Mouse (Mus musculus): ENCODE data around the gene DXBay18. TPM values are rescaled to one million over a fixed set of nuclear protein-coding genes. Genes with fewer than 3 reads are reported as not detected.

DXBay18 gene
- not detected for polyA plus RNA-seq (2014; fragmentation: Illumina TruSeq; extraction: RNeasy Lipid Tissue Mini Kit (QIAGEN cat#74804); ENCODE audit: low replicate concordance)

GRCm38 (mm10) chrX:73149350-73149749 lies at the start of gene DXBay18:
DXBay18 (minus strand) TSS chrX:73149450.

DNA sequence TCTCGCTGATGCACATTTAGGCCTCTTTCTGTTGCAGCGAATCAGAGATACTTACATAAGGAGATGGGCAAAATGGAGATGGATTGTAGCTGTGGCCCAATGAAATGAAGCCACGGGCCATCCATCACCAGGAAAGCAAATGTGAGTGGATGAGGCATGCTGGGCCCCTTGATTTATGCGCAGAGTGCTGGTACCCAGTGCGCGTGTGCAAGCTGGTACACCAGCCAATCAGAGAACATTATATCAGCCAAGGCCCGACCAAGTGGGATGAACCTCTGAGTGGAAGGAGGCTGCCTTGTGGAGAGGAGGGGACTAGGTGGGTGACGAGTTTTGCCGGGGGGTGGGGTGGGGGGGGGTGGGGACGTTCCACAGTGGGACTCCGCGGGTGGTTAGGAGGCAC lies 42.7 kb upstream of the DXBay18 start, which contains the start of gene Xlr3b:
Gene Xlr3b (plus strand): TSS at position 274 of the 400 bp plus-strand sequence.

DNA sequence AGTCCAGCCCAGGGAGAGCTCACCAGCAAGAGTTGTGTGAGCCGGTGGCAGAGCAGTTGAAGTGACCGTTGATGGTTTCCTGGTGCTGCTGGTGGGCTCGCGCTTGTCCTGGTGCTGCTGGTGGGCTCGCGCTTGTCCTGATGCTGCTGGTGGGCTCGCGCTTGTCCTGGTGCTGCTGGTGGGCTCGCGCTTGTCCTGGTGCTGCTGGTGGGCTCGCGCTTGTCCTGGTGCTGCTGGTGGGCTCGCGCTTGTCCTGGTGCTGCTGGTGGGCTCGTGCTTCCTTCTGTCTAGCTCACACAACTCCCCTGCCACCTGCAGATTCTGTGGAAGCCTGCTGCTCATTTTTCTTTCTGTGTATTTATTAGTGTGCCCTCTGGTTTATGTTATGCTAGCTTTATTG lies 27.6 kb upstream of the DXBay18 start, which contains the start of gene Spin2d:
Gene Spin2d (minus strand): TSS at position 101 of the 400 bp plus-strand sequence.

DNA sequence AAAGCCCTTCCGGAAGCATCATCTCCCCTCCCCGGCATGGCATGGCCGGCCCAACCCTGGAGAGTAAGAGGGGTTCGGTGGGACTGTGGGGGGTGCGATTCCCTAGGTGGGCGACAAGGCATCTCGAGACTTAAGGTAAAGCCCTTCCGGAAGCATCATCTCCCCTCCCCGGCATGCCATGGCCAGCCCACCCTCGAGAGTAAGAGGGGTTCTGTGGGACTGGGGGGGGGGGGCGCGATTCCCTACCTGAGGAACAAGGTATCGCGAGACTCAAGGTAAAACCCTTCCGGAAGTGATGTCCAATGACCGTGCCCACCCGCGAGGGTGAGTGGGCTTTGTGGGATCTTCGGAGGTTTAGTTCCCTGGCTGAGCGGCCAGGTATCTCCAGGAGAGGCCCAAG lies 754 bp downstream of the DXBay18 start, which contains the start of gene Xlr5b:
Gene Xlr5b (plus strand): TSS at position 301 of the 400 bp plus-strand sequence.

GRCm38 (mm10) chrX:73116747-73117146 lies 32.5 kb downstream of the DXBay18 start, which contains the start of gene Gm14685:
Gm14685 (plus strand) TSS chrX:73117047.

GRCm38 (mm10) chrX:73096941-73097508 lies 52.2 kb downstream of the DXBay18 start, which contains the start of gene Xlr3a:
Xlr3a (minus strand) TSS chrX:73097095.

Other genes starting within 250 kb of the DXBay18 start
- 79.3 TPM for gene Cetn2, start 231.0 kb downstream of the DXBay18 start, polyA plus RNA-seq (2014; fragmentation: Illumina TruSeq; extraction: RNeasy Lipid Tissue Mini Kit (QIAGEN cat#74804); ENCODE audit: low replicate concordance)
- gene Nsdhl, start 230.9 kb downstream of the DXBay18 start, polyA plus RNA-seq (2014; fragmentation: Illumina TruSeq; extraction: RNeasy Lipid Tissue Mini Kit (QIAGEN cat#74804); ENCODE audit: low replicate concordance), result 33.0 TPM
- gene Zfp185, start 162.1 kb downstream of the DXBay18 start, polyA plus RNA-seq (2014; fragmentation: Illumina TruSeq; extraction: RNeasy Lipid Tissue Mini Kit (QIAGEN cat#74804); ENCODE audit: low replicate concordance), result 1.0 TPM
- gene Pnma5, start 112.3 kb downstream of the DXBay18 start, polyA plus RNA-seq (2014; fragmentation: Illumina TruSeq; extraction: RNeasy Lipid Tissue Mini Kit (QIAGEN cat#74804); ENCODE audit: low replicate concordance), result not detected
- gene Pnma3, start 84.7 kb downstream of the DXBay18 start, polyA plus RNA-seq (2014; fragmentation: Illumina TruSeq; extraction: RNeasy Lipid Tissue Mini Kit (QIAGEN cat#74804); ENCODE audit: low replicate concordance), result not detected
- gene Xlr4a, start 67.0 kb downstream of the DXBay18 start, polyA plus RNA-seq (2014; fragmentation: Illumina TruSeq; extraction: RNeasy Lipid Tissue Mini Kit (QIAGEN cat#74804); ENCODE audit: low replicate concordance), result 7.1 TPM
- gene Xlr3a, start 52.4 kb downstream of the DXBay18 start, polyA plus RNA-seq (2014; fragmentation: Illumina TruSeq; extraction: RNeasy Lipid Tissue Mini Kit (QIAGEN cat#74804); ENCODE audit: low replicate concordance), result 8.7 TPM
- gene Gm14685, start 32.4 kb downstream of the DXBay18 start, polyA plus RNA-seq (2014; fragmentation: Illumina TruSeq; extraction: RNeasy Lipid Tissue Mini Kit (QIAGEN cat#74804); ENCODE audit: low replicate concordance), result not detected
- not detected for gene Xlr5b, start 654 bp downstream of the DXBay18 start, polyA plus RNA-seq (2014; fragmentation: Illumina TruSeq; extraction: RNeasy Lipid Tissue Mini Kit (QIAGEN cat#74804); ENCODE audit: low replicate concordance)
- not detected for gene Spin2d, start 27.5 kb upstream of the DXBay18 start, polyA plus RNA-seq (2014; fragmentation: Illumina TruSeq; extraction: RNeasy Lipid Tissue Mini Kit (QIAGEN cat#74804); ENCODE audit: low replicate concordance)
- gene Xlr3b, start 42.8 kb upstream of the DXBay18 start, polyA plus RNA-seq (2014; fragmentation: Illumina TruSeq; extraction: RNeasy Lipid Tissue Mini Kit (QIAGEN cat#74804); ENCODE audit: low replicate concordance), result 7.8 TPM
- 25.4 TPM for gene Xlr4b, start 64.9 kb upstream of the DXBay18 start, polyA plus RNA-seq (2014; fragmentation: Illumina TruSeq; extraction: RNeasy Lipid Tissue Mini Kit (QIAGEN cat#74804); ENCODE audit: low replicate concordance)
- gene F8a, start 78.8 kb upstream of the DXBay18 start, polyA plus RNA-seq (2014; fragmentation: Illumina TruSeq; extraction: RNeasy Lipid Tissue Mini Kit (QIAGEN cat#74804); ENCODE audit: low replicate concordance), result 9.3 TPM
- 6.4 TPM for gene Xlr4c, start 93.7 kb upstream of the DXBay18 start, polyA plus RNA-seq (2014; fragmentation: Illumina TruSeq; extraction: RNeasy Lipid Tissue Mini Kit (QIAGEN cat#74804); ENCODE audit: low replicate concordance)
- not detected for gene Xlr3c, start 115.9 kb upstream of the DXBay18 start, polyA plus RNA-seq (2014; fragmentation: Illumina TruSeq; extraction: RNeasy Lipid Tissue Mini Kit (QIAGEN cat#74804); ENCODE audit: low replicate concordance)
- gene Xlr5a, start 143.5 kb upstream of the DXBay18 start, polyA plus RNA-seq (2014; fragmentation: Illumina TruSeq; extraction: RNeasy Lipid Tissue Mini Kit (QIAGEN cat#74804); ENCODE audit: low replicate concordance), result not detected
- 0.48 TPM for gene Xlr5c, start 143.5 kb upstream of the DXBay18 start, polyA plus RNA-seq (2014; fragmentation: Illumina TruSeq; extraction: RNeasy Lipid Tissue Mini Kit (QIAGEN cat#74804); ENCODE audit: low replicate concordance)
- not detected for gene Gm45015, start 187.4 kb upstream of the DXBay18 start, polyA plus RNA-seq (2014; fragmentation: Illumina TruSeq; extraction: RNeasy Lipid Tissue Mini Kit (QIAGEN cat#74804); ENCODE audit: low replicate concordance)
- gene Zfp275, start 193.2 kb upstream of the DXBay18 start, polyA plus RNA-seq (2014; fragmentation: Illumina TruSeq; extraction: RNeasy Lipid Tissue Mini Kit (QIAGEN cat#74804); ENCODE audit: low replicate concordance), result 6.1 TPM
- gene Gm18336, start 249.3 kb upstream of the DXBay18 start, polyA plus RNA-seq (2014; fragmentation: Illumina TruSeq; extraction: RNeasy Lipid Tissue Mini Kit (QIAGEN cat#74804); ENCODE audit: low replicate concordance), result not detected